Mouse (Mus musculus): ENCODE results near the gene Ppp1r12c.

GRCm38 (mm10) chr7:4503858-4504257, 2.4 kb upstream of the Ppp1r12c start:
- no peak for TF ChIP-seq POLR2A (IDR thresholded peaks at IDR 0.05; ENCODE audit: insufficient read depth, low read depth, low read length)
- no peak for TF ChIP-seq CTCF (IDR thresholded peaks at IDR 0.05; ENCODE audit: insufficient read depth, low read depth, low read length)
